Mouse (Mus musculus) cerebellum, adult 9-11 months (tissue): ENCODE measurements around the gene Ppp1r14b.

Experiments
- DNase-seq: peaks from one replicate; pipeline ENCODE4 v3.0.0; 2022

Ppp1r14b gene

GRCm38 (mm10) chr19:6943709-6944108 is 31.1 kb upstream of the Ppp1r14b start:
- DNase-seq, result peak; percentile 61

- DNase-seq, result no peak
Measured at GRCm38 (mm10) chr19:6947742-6948141, 27.0 kb upstream of the Ppp1r14b start.

GRCm38 (mm10) chr19:6948186-6948585 is 26.6 kb upstream of the Ppp1r14b start:
- peak; percentile 87 for DNase-seq

GRCm38 (mm10) chr19:6949532-6949931 is 25.2 kb upstream of the Ppp1r14b start:
- DNase-seq, result no peak

- DNase-seq, result peak; percentile 56
Measured at GRCm38 (mm10) chr19:6949951-6950350, 24.8 kb upstream of the Ppp1r14b start.

GRCm38 (mm10) chr19:6950613-6951153 is 24.1 kb upstream of the Ppp1r14b start:
- DNase-seq, result peak; percentile 77

- peak; percentile 96 for DNase-seq
Measured at GRCm38 (mm10) chr19:6951381-6951968, 23.3 kb upstream of the Ppp1r14b start.

- DNase-seq, result peak; percentile 89
Measured at GRCm38 (mm10) chr19:6951994-6952711, 22.6 kb upstream of the Ppp1r14b start.

- DNase-seq, result peak; percentile 70
Measured at GRCm38 (mm10) chr19:6952712-6953037, 22.1 kb upstream of the Ppp1r14b start.

- peak; percentile 74 for DNase-seq
Measured at GRCm38 (mm10) chr19:6954046-6954445, 20.7 kb upstream of the Ppp1r14b start.

- peak; percentile 43 for DNase-seq
Measured at GRCm38 (mm10) chr19:6955424-6955823, 19.3 kb upstream of the Ppp1r14b start.

GRCm38 (mm10) chr19:6956461-6956860 is 18.3 kb upstream of the Ppp1r14b start:
- DNase-seq, result no peak

- DNase-seq, result no peak
Measured at GRCm38 (mm10) chr19:6968491-6969271, 6.1 kb upstream of the Ppp1r14b start.

- DNase-seq, result no peak
Measured at GRCm38 (mm10) chr19:6969291-6969664, 5.5 kb upstream of the Ppp1r14b start.

- peak; percentile 46 for DNase-seq
Measured at GRCm38 (mm10) chr19:6969665-6970381, 4.9 kb upstream of the Ppp1r14b start.

- DNase-seq, result peak; percentile 46
Measured at GRCm38 (mm10) chr19:6970460-6971085, 4.2 kb upstream of the Ppp1r14b start.

GRCm38 (mm10) chr19:6971644-6972043 is 3.1 kb upstream of the Ppp1r14b start:
- no peak for DNase-seq

GRCm38 (mm10) chr19:6972247-6972917 is 2.4 kb upstream of the Ppp1r14b start:
- DNase-seq, result peak; percentile 46

- DNase-seq, result no peak
Measured at GRCm38 (mm10) chr19:6973581-6974190, 1.1 kb upstream of the Ppp1r14b start.

GRCm38 (mm10) chr19:6975537-6976521 is 1.1 kb downstream of the Ppp1r14b start, which contains the start of gene Plcb3:
Gene Plcb3, minus strand, starts transcription at chr19:6976470.
- peak; percentile 77 for DNase-seq
